Mouse (Mus musculus) hindbrain, embryonic 14.5 days (tissue): ENCODE results near the gene Adamts3. TPM values are rescaled to one million over a fixed set of nuclear protein-coding genes. Genes with fewer than 3 reads are reported as not detected.

Experiments
- ATAC-seq: fragments of 200-750 bp; cut with Nextera tagmentation; 2 replicates; pipeline ENCODE4 v1.8.0; 2017; ENCODE audit warnings: moderate number of reproducible peaks, mild to moderate bottlenecking, moderate TSS enrichment, moderate library complexity; ENCODE audit not compliant: low FRiP score
- DNase-seq: peaks from one replicate; pipeline ENCODE4 v3.0.0-alpha.2; 2015; ENCODE audit warnings: low spot score
- H3K27ac ChIP-seq: fragments of 300-500 bp; sonication (generic); 2 replicates; pipeline ENCODE4 v1.5.1; 2014; ENCODE audit warnings: mild to moderate bottlenecking, moderate library complexity
- H3K27me3 ChIP-seq: fragments of 300-500 bp; sonication (generic); 2 replicates; pipeline ENCODE4 v1.6.1; 2014; ENCODE audit warnings: mild to moderate bottlenecking, low read length, mixed read lengths; ENCODE audit not compliant: control insufficient read depth, insufficient read depth
- H3K36me3 ChIP-seq: fragments of 300-500 bp; sonication (generic); replicated peaks from 2 replicates; pipeline ENCODE4 v1.6.1; 2014; ENCODE audit not compliant: control insufficient read depth, insufficient read depth
- H3K4me1 ChIP-seq: fragments of 300-500 bp; sonication (generic); replicated peaks from 2 replicates; pipeline ENCODE4 v1.6.1; 2014; ENCODE audit warnings: antibody characterized with exemption, low read length, mixed read lengths; ENCODE audit not compliant: control insufficient read depth, insufficient read depth
- H3K4me2 ChIP-seq: fragments of 300-500 bp; sonication (generic); replicated peaks from 2 replicates; pipeline ENCODE4 v1.6.1; 2014; ENCODE audit warnings: mild to moderate bottlenecking, moderate library complexity
- H3K4me3 ChIP-seq: fragments of 300-500 bp; sonication (generic); replicated peaks from 2 replicates; pipeline ENCODE4 v1.5.1; 2014; ENCODE audit warnings: mild to moderate bottlenecking, low read length
- H3K9ac ChIP-seq: fragments of 300-500 bp; sonication (generic); 2 replicates; pipeline ENCODE4 v1.6.1; 2014
- H3K9me3 ChIP-seq: fragments of 300-500 bp; sonication (generic); 2 replicates; pipeline ENCODE4 v1.6.1; 2016; ENCODE audit warnings: low read length; ENCODE audit not compliant: control insufficient read depth
- WGBS: fragments of 180-500 bp; shearing (Covaris S2); extraction: QIAGEN DNeasy Blood & Tissue Kit; methylation state at CpG from one replicate; pipeline ENCODE4 v1.1.7; 2014; 5-methylcytosine and 5-hydroxymethylcytosine counted together
- polyA plus RNA-seq: library from polyadenylated mRNA; unstranded; fragments of >200 nt; fragmentation: Nextera tagmentation; extraction: Ambion mirVana; gene quantifications from 2 replicates; pipeline ENCODE4 v1.2.1, GENCODE M21; 2014

Adamts3 gene
- polyA plus RNA-seq, 1 experiment from 2014 or later = 7.6 TPM

- DNase-seq (no peak), ATAC-seq (no peak)
- Histone ChIP-seq H3K9ac (no peak overlapping the region), H3K27ac (no peak overlapping the region), H3K36me3 (no peaks in the 10 kb centered on the region), H3K4me1 (no peaks in the 10 kb centered on the region), H3K9me3 (no peaks in the 10 kb centered on the region), H3K27me3 (no peaks in the 10 kb centered on the region), H3K4me3 (no peak overlapping the region), H3K4me2 (no peak overlapping the region)
- 84% methylated on average over 2 of the region's 2 CpGs for WGBS
Observed at GRCm38 (mm10) chr5:89779823-89780222, 103.3 kb downstream of the Adamts3 start.

DNA sequence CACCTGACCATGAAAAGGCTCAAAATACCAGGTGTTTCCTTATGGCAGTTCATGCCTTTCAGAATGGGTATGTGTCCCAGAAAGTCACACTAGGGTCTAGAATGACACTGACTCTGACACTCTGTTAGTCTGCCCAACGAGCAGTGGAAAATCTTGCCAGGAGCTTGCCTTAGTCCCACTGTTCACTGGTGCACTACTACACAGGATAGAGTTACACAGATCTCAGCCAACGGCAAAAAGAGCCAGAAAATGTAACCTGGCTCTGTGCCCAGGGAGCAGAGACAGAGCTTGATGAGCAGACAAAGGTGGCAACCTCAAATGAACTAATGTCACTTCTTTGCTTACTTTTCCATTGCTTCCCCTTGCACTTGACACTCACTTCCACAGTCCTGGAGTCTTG lies 104.5 kb downstream of the Adamts3 start:
- Histone ChIP-seq H3K9ac (no peak overlapping the region), H3K4me3 (no peak overlapping the region), H3K27me3 (no peaks in the 10 kb centered on the region), H3K36me3 (no peaks in the 10 kb centered on the region), H3K27ac (no peak overlapping the region), H3K9me3 (no peaks in the 10 kb centered on the region), H3K4me2 (no peak overlapping the region), H3K4me1 (no peaks in the 10 kb centered on the region)
- DNase-seq (no peak), ATAC-seq (no peak)
- WGBS = 63% methylated on average over 2 of the region's 2 CpGs

DNA sequence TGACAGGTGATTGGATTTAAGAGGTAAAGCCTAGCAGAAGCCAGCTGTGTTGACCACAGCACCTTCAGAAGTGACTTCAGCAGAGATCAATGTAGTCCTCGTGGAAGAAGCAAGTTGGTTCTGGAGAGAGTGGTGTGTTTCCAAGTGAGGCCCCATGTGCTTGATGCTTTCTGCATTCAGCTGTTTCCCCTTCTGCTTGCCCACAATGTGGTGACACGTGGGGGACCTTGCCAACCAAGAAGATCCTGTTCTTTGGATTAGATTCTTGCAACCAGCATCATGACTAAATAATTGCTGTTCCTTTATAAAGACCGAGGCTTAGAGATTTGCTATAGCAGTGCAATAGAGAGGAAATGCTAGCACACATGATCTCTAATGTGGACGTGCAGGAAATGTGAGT lies 105.7 kb downstream of the Adamts3 start:
- 75% methylated on average over 4 of the region's 4 CpGs for WGBS
- no peak for DNase-seq
- H3K36me3 ChIP-seq = no peaks in the 10 kb centered on the region
- no peaks in the 10 kb centered on the region for H3K27me3 ChIP-seq
- ATAC-seq = no peak
- H3K9ac ChIP-seq = no peak overlapping the region
- no peak overlapping the region for H3K4me3 ChIP-seq
- H3K4me2 ChIP-seq = no peak overlapping the region
- H3K27ac ChIP-seq = no peak overlapping the region
- no peaks in the 10 kb centered on the region for H3K9me3 ChIP-seq
- no peaks in the 10 kb centered on the region for H3K4me1 ChIP-seq

DNA sequence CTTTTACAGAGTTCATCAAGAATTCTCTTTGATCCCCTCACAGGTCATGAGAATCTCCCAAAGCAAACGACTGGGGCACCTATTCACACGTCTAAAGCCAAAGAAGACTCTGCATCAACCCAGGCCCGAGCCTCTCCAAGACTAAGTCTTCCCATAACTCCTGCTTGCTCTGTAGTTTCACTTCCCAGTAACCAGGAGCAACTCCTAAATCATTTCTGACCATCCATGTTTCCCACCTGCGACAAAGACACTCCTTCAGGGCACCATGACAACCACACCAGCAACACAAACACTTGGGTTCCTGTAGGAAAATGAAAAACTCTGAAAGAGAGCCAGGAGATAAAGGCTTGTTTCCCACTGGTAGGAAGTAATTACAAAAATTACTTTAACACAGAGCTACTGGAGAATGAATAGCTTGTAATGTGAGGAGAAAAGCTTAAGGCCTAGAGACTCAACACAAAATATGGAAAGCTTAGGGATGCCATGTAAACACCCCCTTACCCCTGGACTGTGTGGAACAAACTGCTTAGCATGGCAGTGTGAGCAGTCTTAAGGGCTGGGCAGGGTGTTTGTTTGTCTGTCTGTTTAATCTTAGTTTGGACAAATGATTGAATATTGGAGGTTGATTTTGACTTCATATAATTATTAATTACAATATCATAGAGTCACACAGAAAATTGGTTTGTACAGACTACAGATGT lies 112.3 kb downstream of the Adamts3 start:
- Histone ChIP-seq H3K9ac (no peak overlapping the region), H3K4me1 (no peaks in the 10 kb centered on the region), H3K27ac (no peak overlapping the region), H3K36me3 (no peaks in the 10 kb centered on the region), H3K4me3 (no peak overlapping the region), H3K27me3 (no peaks in the 10 kb centered on the region), H3K9me3 (no peaks in the 10 kb centered on the region), H3K4me2 (no peak overlapping the region)
- 49% methylated on average over 4 of the region's 4 CpGs for WGBS
- DNase-seq (no peak), ATAC-seq (peak; percentile 55; the same call in 1 of the 2 replicates)

- Histone ChIP-seq H3K27me3 (no peaks in the 10 kb centered on the region), H3K4me1 (no peaks in the 10 kb centered on the region; the same call in 1 of the 2 replicates), H3K9me3 (no peaks in the 10 kb centered on the region), H3K27ac (no peak overlapping the region), H3K9ac (no peak overlapping the region), H3K4me3 (no peak overlapping the region), H3K4me2 (peak overlapping the region; percentile 20; the same call in 1 of the 2 replicates), H3K36me3 (no peaks in the 10 kb centered on the region)
- 9% methylated on average over 11 of the region's 11 CpGs for WGBS
- no peak for DNase-seq
- ATAC-seq = peak; percentile 80
Observed at GRCm38 (mm10) chr5:89763189-89764187, 119.6 kb downstream of the Adamts3 start.

DNA sequence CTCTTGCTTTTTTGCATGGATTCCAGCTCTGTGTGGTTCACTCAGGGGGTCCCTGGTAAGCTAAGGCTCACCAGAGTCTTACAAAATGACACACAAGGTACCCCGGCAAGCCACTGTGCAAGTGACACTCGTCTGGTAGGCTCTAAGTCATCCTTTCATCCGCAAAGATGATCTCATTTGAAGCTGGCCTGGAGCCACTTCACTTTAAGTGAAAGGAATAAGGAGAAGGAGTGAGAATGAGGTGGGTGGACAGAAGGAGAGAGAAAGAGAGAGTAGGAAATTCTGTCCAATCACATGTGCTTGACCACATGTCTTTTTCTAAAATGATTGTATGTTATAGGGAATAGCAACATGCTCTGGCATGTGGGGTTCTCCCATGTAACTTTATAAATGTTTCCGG lies 122.8 kb downstream of the Adamts3 start:
- no peaks in the 10 kb centered on the region for H3K36me3 ChIP-seq
- no peaks in the 10 kb centered on the region for H3K27me3 ChIP-seq
- no peak for DNase-seq
- no peaks in the 10 kb centered on the region for H3K9me3 ChIP-seq
- WGBS = 43% methylated on average over 4 of the region's 4 CpGs
- H3K4me1 ChIP-seq = no peaks in the 10 kb centered on the region; the same call in 1 of the 2 replicates
- H3K4me2 ChIP-seq = no peak overlapping the region
- H3K9ac ChIP-seq = no peak overlapping the region
- ATAC-seq = no peak
- no peak overlapping the region for H3K27ac ChIP-seq
- H3K4me3 ChIP-seq = no peak overlapping the region

DNA sequence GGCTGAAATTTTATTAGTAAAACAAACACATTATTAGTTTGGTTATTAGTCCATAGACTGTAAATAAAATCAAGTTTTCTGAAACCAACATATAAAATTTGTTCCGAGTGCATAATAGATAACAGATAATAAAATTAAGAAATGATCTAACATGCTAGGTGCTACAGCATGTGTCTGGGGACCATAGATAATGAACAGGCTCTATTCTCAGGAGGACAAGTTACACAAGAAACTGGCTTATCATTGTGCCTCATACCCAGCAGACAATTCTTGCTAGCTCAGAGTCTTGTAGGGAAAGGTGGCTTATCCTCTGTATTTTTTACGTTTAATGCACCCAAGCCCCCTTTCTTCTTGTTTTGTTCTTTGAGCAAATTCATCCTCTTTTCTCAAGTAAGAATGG lies 131.3 kb downstream of the Adamts3 start:
- 0 out of 2 replicates have a peak, but pooled peaks cover 4% of the 10 kb centered on the region for H3K9me3 ChIP-seq
- H3K27ac ChIP-seq = no peak overlapping the region
- no peaks in the 10 kb centered on the region for H3K4me1 ChIP-seq
- no peak for DNase-seq
- H3K4me2 ChIP-seq = no peak overlapping the region
- no peak overlapping the region for H3K9ac ChIP-seq
- ATAC-seq = no peak
- H3K27me3 ChIP-seq = no peaks in the 10 kb centered on the region
- 92% methylated on average over 2 of the region's 2 CpGs for WGBS
- no peaks in the 10 kb centered on the region for H3K36me3 ChIP-seq
- H3K4me3 ChIP-seq = no peak overlapping the region

DNA sequence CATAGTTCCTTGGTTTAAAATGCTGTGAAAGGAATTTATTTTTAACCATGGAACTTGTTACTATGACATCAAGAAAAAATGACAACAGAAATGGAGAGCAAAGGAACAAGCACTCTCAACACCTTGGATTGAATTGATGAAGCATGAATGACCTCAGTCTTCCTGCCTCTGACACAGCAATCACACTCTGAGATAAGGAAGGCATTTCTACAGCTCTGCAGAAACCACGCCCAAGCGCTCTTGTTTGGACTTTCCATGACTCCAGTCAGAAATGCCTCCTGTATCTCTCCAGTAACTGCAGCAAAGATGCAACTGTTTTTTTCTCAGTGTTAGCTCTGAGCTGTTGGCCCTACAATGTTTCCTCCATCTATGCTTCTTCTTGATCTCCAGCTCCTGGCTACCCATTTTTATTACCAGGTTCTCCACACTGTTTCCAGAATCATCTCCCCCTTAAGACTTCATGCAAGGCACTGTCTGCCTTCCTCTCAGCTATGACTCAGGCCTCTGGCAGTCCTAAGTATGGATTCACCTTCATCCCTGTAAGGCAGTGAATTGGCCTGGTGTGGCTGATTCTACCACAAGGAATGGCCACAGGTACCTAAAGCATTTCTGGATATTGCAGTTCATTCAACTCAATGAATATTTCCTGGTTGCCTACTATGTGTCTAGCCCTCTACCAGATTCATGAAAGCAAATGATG lies 134.8 kb downstream of the Adamts3 start:
- WGBS = 94% methylated on average over 2 of the region's 2 CpGs
- 0 out of 2 replicates have a peak, but pooled peaks cover 4% of the 10 kb centered on the region for H3K9me3 ChIP-seq
- H3K4me1 ChIP-seq = no peaks in the 10 kb centered on the region

More for the DNA sequence above, 134.8 kb downstream of the Adamts3 start:
- no peak for ATAC-seq
- Histone ChIP-seq H3K27me3 (no peaks in the 10 kb centered on the region), H3K4me2 (no peak overlapping the region), H3K36me3 (no peaks in the 10 kb centered on the region), H3K9ac (no peak overlapping the region), H3K4me3 (no peak overlapping the region), H3K27ac (no peak overlapping the region)
- no peak for DNase-seq
